Mouse (Mus musculus): Measurements from ENCODE around the gene Cep131.

GRCm38 (mm10) chr11:120032052-120032451 lies 54.6 kb downstream of the Cep131 start:
- no peak for TF ChIP-seq FLI1 (IDR thresholded peaks at IDR 0.05; ENCODE audit: low read length)
- no peak for TF ChIP-seq GATA1 (IDR thresholded peaks at IDR 0.05; ENCODE audit: borderline replicate concordance, low read length)

Data from megakaryocyte, embryonic 14.5 days (primary cell).